Mouse (Mus musculus) urinary bladder, adult 2 months (tissue): ENCODE results near the gene Ccnq. TPM values are rescaled to one million over a fixed set of nuclear protein-coding genes. Genes with fewer than 3 reads are reported as not detected.
A peak's percentile ranks its signal among the peaks of the same experiment; 100 is the strongest.

Experiments used
- DNase-seq: peaks from one replicate; pipeline ENCODE4 v3.0.0; 2022; ENCODE audit warnings: low spot score
- polyA plus RNA-seq: library from polyadenylated mRNA; depleted of rRNA; stranded (reverse); fragments of >200 nt; gene quantifications from 2 replicates; pipeline ENCODE4 v1.2.3, GENCODE M21; 2012; rRNA removed

Gene Ccnq
- 35.4 and 41.7 TPM in 2 replicates for polyA plus RNA-seq

- peak; percentile 70 for DNase-seq
These were observed at the start of gene Ccnq for GRCm38 (mm10) chr11:78750885-78751842. Gene Ccnq, minus strand, starts transcription at chr11:78751729.

- DNase-seq: no peak
These were observed 49.6 kb upstream of the Ccnq start for GRCm38 (mm10) chr11:78801094-78801493.

GRCm38 (mm10) chr11:78796072-78796729, 44.7 kb upstream of the Ccnq start:
- no peak for DNase-seq

- no peak for DNase-seq
These were observed 41.6 kb upstream of the Ccnq start for GRCm38 (mm10) chr11:78793116-78793515.

- no peak for DNase-seq
These were observed 40.9 kb upstream of the Ccnq start for GRCm38 (mm10) chr11:78792465-78792864.

- DNase-seq: no peak
These were observed 40.5 kb upstream of the Ccnq start for GRCm38 (mm10) chr11:78792055-78792454.

- DNase-seq: peak; percentile 28
These were observed 40.1 kb upstream of the Ccnq start for GRCm38 (mm10) chr11:78791582-78791981.

GRCm38 (mm10) chr11:78789370-78790060, 38.0 kb upstream of the Ccnq start:
- no peak for DNase-seq

- DNase-seq: no peak
These were observed 34.5 kb upstream of the Ccnq start for GRCm38 (mm10) chr11:78786013-78786431.

GRCm38 (mm10) chr11:78782791-78783347, 31.3 kb upstream of the Ccnq start:
- DNase-seq: no peak

- DNase-seq: no peak
These were observed 30.8 kb upstream of the Ccnq start for GRCm38 (mm10) chr11:78782326-78782725.

GRCm38 (mm10) chr11:78780571-78780970, 29.0 kb upstream of the Ccnq start:
- no peak for DNase-seq

GRCm38 (mm10) chr11:78780002-78780401, 28.5 kb upstream of the Ccnq start:
- no peak for DNase-seq

- no peak for DNase-seq
These were observed 26.5 kb upstream of the Ccnq start for GRCm38 (mm10) chr11:78777851-78778680.

GRCm38 (mm10) chr11:78771751-78772283, 20.3 kb upstream of the Ccnq start:
- no peak for DNase-seq

- DNase-seq: no peak
These were observed 18.9 kb upstream of the Ccnq start for GRCm38 (mm10) chr11:78770436-78770835.

GRCm38 (mm10) chr11:78768778-78769177, 17.2 kb upstream of the Ccnq start:
- DNase-seq: no peak

GRCm38 (mm10) chr11:78766069-78766830, 14.7 kb upstream of the Ccnq start:
- DNase-seq: no peak

- DNase-seq: no peak
These were observed 13.3 kb upstream of the Ccnq start for GRCm38 (mm10) chr11:78764820-78765219.

- no peak for DNase-seq
These were observed 12.8 kb upstream of the Ccnq start for GRCm38 (mm10) chr11:78764304-78764703.
